Mouse (Mus musculus): ENCODE data around the gene Micu1.
"Not testable (repeated sequence)": the region's sequence is repeated elsewhere in the genome, so short reads cannot be mapped to it uniquely, and the experiment has no call there.

The Micu1 gene

DNA sequence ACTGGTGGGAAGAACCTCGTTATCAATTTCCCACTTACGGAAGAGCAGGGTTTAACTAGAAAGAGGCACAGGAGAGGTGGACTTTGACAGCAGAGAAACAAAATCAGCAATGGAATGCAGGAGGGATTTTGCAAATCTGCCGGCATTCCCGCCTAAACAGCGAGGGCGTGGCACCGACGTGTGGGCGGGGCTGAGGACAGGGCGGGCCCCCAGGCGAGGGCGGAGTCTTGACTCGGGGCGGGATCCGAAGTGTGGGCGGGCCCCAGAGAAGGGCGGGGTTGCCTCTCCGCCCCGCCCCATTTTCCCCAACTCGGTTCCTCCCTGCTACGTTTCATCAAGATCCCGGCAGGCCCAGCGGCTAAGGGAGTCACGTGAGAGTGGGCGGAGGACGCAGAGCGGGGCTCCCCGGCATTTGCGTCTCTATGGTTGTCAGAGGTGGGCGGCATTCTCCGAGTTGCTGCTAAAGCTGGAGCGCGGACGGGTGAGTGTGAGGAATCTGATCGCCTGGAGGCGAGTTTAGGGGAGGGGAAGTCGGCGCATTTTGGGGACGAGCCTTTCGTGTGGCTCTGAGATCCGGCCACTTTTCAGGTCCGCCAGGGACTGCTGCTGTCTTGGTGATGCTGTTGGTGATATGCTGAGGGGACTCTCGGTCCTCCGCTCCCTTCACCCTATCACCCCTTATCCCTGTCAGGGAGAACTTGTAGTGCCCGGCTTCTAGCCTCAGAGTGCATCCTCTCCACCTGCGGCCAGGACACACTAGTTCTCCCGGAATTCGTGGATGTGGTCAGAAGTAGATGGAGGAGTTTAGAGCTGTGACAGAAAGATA, at the start of gene Micu1:
Micu1 (plus strand) TSS at position 271 of the 826 bp plus-strand sequence.
- DNase-seq (ENCODE audit: low spot score in 2 of 2) = peak; percentile 97 to 98

DNA sequence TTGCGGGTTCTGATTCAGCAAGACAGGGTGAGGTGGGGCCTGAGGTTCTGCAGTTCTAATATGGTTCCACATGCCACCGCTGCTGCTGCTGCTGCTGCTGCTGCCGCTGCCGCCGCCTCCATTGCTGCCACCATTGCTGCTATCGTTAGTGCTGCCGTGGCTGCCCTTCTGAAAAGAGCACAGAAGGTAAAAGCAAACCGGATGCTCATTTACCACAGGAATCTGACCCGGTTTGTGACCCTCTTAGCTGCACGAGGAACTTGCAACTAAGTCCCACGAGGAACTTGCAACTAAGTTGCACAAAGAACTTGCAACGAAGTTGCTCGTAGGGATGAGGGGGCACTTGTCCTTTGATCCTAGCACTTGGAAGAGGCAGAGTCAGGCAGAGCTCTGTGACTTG, 45.5 kb upstream of the Micu1 start:
- DNase-seq (ENCODE audit: low spot score in 2 of 2) = no peak

DNA sequence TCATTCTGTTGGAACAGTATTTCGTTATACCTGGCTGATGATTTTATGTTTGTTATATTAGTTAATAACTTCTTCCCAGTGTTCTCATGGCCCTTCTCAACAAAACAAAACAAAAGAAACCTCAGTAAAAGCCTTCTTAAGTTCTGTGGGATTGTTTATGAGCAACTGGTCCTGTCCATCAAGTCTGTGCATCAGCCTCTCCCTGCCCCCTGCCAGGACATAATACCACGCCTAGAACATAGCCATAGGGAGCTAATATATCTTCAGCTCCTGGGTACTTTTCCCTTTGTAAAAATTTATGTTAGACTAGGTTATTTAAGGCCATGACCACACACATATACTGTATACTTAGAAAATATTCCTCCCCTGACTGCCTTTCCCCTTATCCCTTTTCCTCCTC, 37.5 kb upstream of the Micu1 start:
- no peak for DNase-seq (ENCODE audit: low spot score in 2 of 2)

GRCm38 (mm10) chr10:59665503-59666291, 36.6 kb upstream of the Micu1 start:
- peak; percentile 37 to 40 for DNase-seq (ENCODE audit: low spot score in 2 of 2)

DNA sequence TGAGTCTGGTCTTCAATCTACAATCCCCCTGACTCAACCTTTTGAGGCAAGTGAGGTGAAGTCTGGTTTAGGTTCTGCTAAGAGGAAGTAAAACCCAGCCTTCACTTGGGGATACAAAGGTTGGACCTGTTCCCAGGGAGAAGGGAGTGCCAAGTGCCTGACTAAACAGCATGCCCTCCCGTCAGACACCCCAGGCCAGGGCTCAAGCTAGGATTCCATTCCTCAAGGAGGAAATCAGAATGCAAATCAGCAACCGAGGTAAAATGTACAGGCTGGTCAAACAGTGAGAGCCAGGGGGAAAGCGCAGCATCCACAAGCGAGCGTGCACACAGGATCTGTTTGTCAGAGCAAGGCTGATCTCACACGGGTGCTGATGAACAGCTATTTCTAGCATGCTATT, 34.9 kb upstream of the Micu1 start:
- peak; percentile 53 to 55 for DNase-seq (ENCODE audit: low spot score in 2 of 2)

DNA sequence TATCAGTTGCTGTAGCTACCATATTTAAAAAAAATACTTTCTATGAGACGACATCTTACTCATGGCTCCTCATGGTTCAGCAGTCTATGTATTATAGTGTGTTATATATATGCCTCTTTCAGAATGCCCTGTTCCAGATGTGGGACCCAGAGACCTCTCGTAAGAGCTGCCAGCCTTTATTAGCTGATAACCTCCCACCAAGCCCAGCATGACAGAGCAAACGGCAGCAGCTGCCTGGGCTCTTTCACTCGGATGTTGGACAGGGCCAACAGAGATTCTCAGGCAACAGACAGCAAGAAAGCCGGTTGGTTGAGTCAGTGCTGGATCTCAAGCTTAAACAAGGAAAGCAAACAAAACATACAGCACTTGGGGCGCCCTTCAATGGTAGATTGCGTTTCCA, 33.8 kb upstream of the Micu1 start:
- no peak for DNase-seq (ENCODE audit: low spot score in 2 of 2)

DNA sequence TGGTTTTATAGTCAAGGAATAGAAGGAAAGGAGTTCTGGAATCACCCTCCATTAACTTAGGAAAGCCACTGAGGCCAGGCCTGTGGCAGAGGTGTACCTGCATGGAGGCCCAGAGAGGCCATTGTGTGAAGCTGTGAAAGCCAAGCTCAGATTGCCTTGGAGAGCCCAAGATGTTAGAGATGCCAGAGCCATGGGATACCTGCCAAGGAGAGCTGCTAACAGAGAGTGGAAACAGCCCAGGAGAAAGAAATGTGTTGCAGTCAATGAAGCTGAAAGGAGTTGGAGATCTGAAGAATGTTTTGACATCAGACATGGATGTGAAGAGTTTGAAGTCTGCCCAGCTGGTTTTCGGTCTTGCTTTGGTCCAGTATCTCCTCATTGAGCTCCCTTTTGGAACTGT, 24.4 kb upstream of the Micu1 start:
- DNase-seq (ENCODE audit: low spot score in 2 of 2) = peak; percentile 39 to 44

GRCm38 (mm10) chr10:59679189-59679588, 23.1 kb upstream of the Micu1 start:
- DNase-seq (ENCODE audit: low spot score in 2 of 2) = no peak

DNA sequence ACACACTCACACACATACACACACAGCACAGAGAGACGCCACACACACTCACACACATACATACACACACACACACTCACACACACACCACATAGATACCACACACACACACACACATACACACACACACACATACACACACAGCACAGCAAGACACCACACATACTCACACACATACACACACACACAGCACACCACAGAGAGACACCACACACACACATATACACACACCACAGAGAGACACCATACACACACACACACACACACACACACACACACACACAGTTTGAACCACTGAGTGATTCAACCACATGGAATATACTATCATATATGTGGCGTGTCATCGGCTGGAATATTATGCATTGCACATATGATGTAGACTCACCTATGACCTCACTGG, 16.7 kb upstream of the Micu1 start:
- not testable (repeated sequence) for DNase-seq (ENCODE audit: low spot score in 2 of 2)

- DNase-seq (ENCODE audit: low spot score in 2 of 2) = no peak
These were observed 15.2 kb upstream of the Micu1 start for GRCm38 (mm10) chr10:59687126-59687525.

DNA sequence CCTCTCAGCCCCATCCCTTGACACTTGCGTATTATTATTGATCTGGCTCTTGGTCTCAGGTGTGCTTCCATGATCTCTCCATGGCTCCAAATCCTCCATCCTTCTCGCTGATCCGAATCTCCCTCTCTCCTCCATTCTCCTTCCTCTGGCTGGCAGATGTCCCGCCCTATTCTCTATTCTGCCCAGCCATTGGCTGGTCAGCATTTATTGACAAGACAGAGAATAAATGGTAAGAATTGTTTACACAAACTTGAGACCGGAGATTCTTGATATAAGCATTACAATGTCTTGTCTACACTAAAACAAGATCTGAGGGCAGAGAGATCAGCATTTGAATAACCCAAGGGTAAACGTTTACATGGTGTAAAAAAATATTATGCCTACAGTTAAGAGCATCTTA, 12.4 kb upstream of the Micu1 start:
- DNase-seq (ENCODE audit: low spot score in 2 of 2) = no peak

DNA sequence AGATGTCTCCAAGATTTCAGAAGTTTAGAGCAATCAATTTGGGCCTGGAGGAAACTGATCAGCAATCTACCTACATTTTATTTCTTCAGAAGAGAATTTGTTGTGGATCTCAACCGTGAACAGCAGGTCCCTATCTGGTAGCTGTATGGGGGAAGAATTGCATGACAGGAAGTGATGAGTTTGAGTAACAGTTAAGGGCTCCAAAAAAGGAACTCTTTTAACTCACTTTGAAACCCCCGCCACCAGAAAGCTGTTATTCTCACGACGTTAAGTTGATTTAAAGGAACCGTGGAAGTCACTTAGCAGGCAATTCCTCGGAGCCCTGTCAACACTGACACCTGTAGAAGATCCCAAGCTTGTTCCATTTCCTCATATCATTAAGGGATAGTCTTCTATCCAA, 9.8 kb upstream of the Micu1 start:
- no peak for DNase-seq (ENCODE audit: low spot score in 2 of 2)

- no peak for DNase-seq (ENCODE audit: low spot score in 2 of 2)
These were observed 8.2 kb upstream of the Micu1 start for GRCm38 (mm10) chr10:59694104-59694503.

- no peak for DNase-seq (ENCODE audit: low spot score in 2 of 2)
These were observed 2.8 kb upstream of the Micu1 start for GRCm38 (mm10) chr10:59699516-59699915.

GRCm38 (mm10) chr10:59701805-59702204, 472 bp upstream of the Micu1 start:
- DNase-seq (ENCODE audit: low spot score in 2 of 2) = no peak

- no peak for DNase-seq (ENCODE audit: low spot score in 2 of 2)
These were observed 933 bp downstream of the Micu1 start for GRCm38 (mm10) chr10:59703060-59703760.

- DNase-seq (ENCODE audit: low spot score in 2 of 2) = no peak
These were observed 4.8 kb downstream of the Micu1 start for GRCm38 (mm10) chr10:59706991-59707546.

GRCm38 (mm10) chr10:59707595-59707994, 5.3 kb downstream of the Micu1 start:
- DNase-seq (ENCODE audit: low spot score in 2 of 2) = no peak

GRCm38 (mm10) chr10:59709281-59709680, 7.0 kb downstream of the Micu1 start:
- DNase-seq (ENCODE audit: low spot score in 2 of 2) = peak in 1 of 2 experiments; percentile 42

DNA sequence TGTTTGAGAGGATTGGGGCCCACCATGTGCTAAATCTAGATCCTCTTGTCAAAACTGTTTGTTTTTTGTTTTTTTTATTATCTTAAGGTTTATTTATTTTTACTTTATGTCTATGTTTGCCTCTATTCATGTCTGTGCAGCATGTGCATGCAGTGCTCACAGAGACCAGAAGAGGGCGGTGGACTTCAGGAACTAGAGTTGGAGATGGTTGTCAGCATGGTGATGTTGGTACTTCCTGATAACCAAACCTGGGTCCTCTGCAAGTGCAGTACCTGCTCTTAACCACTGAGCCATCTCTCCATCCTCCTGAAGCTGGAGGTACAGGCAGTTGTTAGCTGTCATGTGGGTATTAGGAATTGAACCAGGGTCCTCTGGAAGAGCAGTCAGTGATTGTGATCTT, 8.0 kb downstream of the Micu1 start:
- no peak for DNase-seq (ENCODE audit: low spot score in 2 of 2)

DNA sequence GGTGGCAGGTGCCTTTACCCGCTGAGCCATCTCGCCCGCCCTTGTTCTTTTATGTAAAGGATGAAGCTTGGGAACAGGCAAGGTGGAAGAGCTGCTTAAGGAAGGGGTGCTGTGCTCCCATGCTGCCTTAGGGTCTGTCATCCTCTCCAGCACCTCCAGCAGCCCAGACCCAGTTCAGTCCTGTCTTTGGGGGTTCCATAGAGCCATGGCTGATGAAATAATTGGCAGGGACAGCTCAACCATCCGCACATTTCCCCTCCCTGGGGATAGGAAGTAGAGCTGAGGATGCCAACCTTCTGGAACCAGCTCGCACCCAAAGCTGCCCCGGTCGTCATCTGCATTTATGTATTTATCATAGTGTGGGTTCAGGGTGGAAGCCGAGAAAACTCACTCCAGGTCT, 9.8 kb downstream of the Micu1 start:
- DNase-seq (ENCODE audit: low spot score in 2 of 2) = no peak

- DNase-seq (ENCODE audit: low spot score in 2 of 2) = no peak
These were observed 17.7 kb downstream of the Micu1 start for GRCm38 (mm10) chr10:59720017-59720416.
